Mouse (Mus musculus) lung, postnatal 25 days (tissue): ENCODE measurements around the gene 1810049J17Rik.

ENCODE experiments used
- DNase-seq: peaks from one replicate; pipeline ENCODE4 v3.0.0; 2022; ENCODE audit warnings: low spot score

1810049J17Rik gene

DNA sequence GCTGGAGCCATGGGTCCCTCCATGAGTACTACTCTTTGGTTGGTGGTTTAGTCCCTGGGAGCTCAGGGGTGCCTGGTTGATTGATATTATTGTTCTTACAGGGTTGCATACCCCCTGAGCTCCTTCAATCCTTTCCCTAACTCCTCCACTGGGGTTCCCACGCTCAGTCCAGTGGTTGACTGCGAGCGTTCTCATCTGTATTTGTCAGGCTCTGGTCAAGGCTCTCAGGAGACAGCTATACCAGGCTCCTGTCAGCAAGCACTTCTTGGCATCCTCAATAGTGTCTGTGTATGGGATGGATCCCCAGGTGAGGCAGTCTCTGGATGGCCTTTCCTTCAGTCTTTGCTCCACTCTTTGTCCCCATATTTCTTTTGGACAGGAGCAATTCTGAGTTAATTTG lies 25.2 kb upstream of the 1810049J17Rik start:
- no peak for DNase-seq

DNA sequence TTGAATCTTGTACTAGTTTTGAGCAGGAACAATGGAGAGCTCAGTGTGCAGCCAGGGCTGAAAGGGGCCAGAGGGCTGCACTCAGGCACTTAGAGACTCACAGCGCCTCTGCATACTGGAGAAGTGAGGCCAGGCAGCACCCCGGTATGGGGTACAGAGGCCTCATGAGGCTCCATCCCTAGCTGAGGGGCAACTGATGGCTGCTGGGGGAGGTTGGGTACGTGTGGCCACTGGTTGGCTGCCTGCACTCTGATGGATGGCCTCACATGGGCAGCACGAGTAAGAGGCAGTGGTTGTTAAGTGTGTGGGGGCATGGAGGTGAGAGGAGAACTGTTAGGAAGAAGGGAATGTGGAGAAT lies 19.7 kb upstream of the 1810049J17Rik start:
- no peak for DNase-seq

- no peak for DNase-seq
Observed at GRCm38 (mm10) chr15:12340536-12341400, 19.1 kb upstream of the 1810049J17Rik start.

DNA sequence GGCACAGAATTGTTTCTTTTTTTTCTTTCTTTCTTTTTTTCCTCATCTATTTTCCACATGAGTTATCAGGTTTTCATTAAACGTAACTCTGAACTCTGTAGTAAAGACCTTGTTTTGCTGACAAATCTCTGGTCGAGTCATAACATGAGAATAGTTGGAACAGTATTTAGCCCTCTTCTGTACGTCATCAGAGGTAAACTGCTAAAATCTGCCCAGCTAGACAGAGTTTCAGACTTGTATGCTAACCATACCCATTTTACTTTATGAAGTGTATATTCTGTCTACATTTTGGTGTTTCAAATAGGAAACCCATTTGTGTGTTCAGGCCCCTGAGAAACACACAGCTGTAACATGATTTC lies 16.1 kb upstream of the 1810049J17Rik start:
- DNase-seq, result no peak

- DNase-seq, result no peak
Observed at GRCm38 (mm10) chr15:12337030-12337778, 15.5 kb upstream of the 1810049J17Rik start.

- DNase-seq, result no peak
Observed at GRCm38 (mm10) chr15:12334381-12334780, 12.7 kb upstream of the 1810049J17Rik start.

DNA sequence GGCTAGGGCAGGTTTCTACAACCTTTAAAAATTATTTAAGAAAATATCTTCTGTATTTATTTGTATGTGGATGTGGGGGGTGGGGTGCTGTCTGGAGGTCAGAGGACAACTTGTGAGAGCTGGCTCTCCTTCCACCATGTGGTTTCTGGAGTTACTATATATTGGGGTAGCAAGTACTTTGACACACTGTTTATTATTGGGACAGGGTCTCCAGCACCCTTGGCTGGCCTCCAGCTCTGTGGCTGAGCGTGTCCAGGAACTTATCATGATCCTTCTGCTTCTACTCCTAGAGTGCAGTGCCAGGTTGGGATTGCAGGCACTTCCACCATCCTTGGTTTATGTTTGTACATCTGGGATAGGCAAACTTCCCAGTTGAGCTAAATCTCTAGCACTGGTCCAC lies 9.6 kb upstream of the 1810049J17Rik start:
- no peak for DNase-seq

- no peak for DNase-seq
Observed at GRCm38 (mm10) chr15:12330892-12331291, 9.2 kb upstream of the 1810049J17Rik start.

DNA sequence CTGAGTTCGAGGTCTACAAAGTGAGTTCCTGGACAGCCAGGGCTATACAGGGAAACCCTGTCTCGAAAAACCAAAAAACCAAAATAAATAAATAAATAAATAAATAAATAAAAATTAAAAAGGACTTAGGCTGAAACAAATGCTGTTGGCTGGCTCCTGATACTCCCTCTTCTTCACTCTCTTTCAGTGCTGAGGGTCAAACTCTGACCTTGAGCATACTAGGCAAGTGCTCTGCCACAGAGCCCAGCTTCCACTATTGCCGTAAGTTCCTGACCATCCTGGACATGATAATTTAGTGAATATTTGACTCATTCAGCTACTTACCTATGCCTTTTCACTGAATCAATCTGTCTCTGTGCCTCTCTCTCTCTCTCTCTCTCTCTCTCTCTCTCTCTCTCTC lies 8.7 kb upstream of the 1810049J17Rik start:
- no peak for DNase-seq

DNA sequence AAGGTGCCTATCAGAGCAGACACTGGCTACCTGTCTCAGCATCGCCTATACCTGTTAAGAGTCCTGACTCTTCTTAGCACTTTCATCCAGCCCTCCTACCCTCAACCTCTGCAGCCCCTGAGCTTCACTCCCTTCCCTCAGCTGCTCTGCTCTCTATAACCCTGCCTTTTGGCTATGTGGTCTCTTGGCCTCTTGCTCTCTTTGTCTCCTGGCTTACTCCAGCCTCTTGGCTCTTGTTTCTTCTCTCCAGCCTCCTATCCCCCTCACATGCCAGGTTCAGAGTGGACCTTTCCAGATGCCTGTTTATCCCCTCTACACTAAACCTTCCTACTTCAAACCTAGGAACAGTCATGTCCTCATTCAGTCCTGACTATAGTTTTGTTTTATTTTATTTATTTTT lies 2.6 kb upstream of the 1810049J17Rik start:
- no peak for DNase-seq

GRCm38 (mm10) chr15:12322676-12323402 lies 1.1 kb upstream of the 1810049J17Rik start:
- DNase-seq, result no peak

- DNase-seq, result peak; percentile 94
Observed at GRCm38 (mm10) chr15:12321091-12321787, 460 bp downstream of the 1810049J17Rik start, which contains the start of gene Golph3. Gene Golph3 (plus strand): TSS chr15:12321450.

DNA sequence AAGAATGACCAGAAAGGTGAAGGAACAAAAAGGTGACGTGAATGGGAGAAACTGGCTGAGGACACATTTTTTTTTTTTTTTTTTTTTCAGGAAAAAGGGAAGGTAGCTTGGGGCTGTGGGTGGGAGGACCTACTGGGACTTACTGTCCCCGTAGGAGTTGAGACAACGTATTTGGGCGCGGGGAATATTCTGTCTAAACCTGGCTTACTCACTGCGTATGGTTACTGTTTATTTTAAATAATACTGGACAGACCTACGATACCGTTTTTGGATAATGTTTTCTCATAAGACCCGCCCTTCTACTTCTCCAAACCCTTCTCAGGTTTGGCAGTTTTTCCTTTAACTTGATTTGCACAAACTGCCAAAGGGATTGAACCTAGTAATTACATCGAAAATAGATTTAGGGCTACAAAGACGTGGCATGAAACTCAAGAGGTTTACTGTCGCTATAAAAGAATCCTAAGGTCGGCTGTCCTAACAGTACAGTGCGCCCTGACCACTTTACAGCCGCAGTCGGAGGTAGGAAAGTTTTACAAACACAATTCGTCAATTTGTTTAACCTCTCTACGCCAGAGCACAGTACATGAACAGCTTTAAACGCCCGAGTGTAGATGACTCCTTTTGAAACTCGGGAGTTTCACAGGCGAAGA lies 1.1 kb downstream of the 1810049J17Rik start:
- DNase-seq, result no peak

DNA sequence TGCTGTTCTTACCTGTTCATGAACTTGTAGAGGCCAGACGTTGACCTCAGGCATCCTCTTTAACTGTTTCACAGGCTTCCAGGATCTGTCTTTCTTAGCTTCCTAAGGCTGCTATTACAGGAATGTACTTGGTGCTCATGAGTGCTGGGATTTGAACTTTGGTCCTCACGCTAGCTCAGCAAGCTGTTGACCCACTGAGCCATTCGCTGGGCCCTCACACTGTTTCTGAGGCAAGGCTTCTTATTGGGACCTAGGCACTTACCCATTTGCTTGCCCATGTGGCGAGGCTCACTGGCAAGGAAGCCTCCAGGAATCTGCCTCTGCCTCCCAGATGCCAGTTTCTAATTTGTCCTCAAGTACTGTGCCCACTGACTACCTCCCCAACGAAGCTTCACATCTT lies 1.8 kb downstream of the 1810049J17Rik start:
- no peak for DNase-seq

DNA sequence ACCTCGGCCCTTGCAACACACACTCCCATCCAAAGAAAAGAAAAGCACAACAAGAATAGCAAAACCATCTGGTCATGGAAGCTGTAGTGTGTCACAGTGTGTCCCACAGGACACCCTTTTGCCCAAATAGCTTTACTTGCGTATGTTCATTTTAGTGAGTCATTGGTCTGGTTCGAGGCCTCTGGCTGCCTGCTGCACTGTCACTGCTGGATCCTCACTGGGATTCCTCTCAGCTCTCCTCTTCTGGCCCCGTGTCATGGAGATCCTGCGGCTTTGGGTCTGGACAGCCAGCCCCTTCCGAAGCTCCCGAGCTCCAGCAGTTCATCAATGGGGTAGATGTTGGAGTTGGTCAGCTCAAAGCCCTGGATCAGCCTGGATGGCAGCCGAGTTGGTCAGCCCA lies 3.2 kb downstream of the 1810049J17Rik start:
- DNase-seq, result no peak

DNA sequence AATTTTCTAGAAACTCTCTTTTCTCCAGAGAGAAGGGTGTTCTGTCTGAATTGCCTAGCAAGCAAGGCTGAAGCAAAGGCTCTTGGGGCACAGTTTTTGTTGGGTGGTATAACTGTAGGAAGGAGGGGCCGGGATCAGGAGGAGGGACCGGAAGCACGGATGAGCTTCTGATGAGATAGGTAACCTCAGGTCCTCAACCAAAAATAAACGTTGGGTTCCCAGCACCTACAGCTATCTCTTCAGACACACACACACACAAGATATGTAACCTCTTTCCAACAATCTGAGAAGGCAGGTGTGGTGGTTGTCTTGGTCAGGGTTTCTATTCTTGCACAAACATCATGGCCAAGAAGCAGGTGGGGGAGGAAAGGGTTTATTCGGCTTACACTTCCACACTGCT lies 4.4 kb downstream of the 1810049J17Rik start:
- DNase-seq, result no peak

DNA sequence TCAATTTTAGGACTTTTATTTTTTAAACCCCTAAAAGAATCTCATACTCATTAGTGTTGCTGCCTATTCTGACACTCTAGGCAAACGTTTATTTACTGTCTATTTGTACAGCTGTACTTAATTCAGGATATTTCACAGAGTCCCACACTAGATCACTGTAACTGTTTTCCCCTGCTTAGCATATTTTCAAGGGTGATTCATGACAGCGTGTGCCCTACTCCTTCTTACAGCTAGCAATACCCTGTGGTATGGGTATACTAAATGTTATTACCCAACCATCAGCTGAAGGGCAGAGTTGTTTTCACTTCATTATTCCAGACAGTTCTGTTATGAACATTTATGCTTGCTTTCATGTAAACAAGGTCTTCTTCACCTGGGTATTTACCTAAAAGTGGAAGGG lies 5.7 kb downstream of the 1810049J17Rik start:
- no peak for DNase-seq

GRCm38 (mm10) chr15:12314584-12314983 lies 7.1 kb downstream of the 1810049J17Rik start:
- DNase-seq, result no peak

DNA sequence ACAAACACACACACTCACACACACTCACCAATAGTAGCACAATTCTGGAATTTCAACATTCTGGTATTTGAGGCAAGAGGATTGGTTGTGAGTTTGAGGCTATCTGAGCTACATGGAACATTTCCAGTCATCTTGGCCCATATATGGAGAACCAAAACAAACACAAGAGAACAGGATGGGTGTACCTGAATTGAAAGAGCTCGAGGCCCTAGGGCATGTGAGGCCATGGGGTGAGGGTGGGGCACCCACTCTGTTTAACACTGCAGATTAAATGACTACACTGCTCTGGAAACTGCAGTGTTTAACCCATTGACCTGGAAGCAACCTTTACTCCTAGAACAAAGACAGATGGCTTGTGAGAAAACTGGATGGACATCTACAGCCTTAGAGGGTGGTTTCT lies 8.4 kb downstream of the 1810049J17Rik start:
- peak; percentile 54 for DNase-seq

DNA sequence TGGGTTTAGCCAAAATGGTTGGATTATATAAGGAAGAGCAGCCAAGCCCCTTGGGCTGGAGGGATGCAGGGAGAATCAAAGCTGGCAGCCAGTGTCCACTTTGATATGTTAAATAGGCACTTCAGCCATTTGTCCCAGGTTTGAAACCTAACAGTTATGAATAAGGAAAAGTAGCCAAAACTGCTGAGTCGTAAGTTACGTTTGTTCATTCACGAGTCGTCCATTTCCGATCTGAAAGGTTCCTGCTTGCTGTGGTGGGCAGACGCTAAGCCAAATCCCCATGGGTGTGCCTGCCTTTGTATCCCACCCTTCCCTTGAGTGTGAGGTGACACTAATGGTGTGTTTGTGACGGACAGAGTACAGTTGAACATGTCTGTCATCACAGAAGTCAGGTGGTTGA lies 10.2 kb downstream of the 1810049J17Rik start:
- no peak for DNase-seq

DNA sequence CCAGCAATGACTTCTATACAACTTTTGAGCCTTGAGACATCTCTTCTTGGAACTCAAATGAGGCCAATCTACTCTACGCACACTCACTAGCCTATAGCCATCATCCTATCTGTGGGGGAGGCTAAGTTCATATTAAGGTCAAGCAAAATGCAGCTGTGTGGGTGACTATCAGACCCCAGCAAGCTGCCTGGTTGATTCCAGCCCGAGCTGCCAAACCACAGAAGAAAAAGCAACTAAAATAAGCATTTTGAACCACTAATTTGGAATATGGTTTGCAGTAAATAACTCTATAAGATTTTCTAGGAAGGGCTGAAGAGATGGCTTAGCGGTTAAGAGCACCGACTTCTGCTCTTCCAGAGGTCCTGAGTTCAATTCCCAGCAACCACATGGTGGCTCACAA lies 11.0 kb downstream of the 1810049J17Rik start:
- DNase-seq, result no peak

GRCm38 (mm10) chr15:12308539-12308938 lies 13.2 kb downstream of the 1810049J17Rik start:
- DNase-seq, result no peak
